Mouse (Mus musculus) CH12.LX (cell line): Measurements from ENCODE around the gene Rps24. TPM values are rescaled to one million over a fixed set of nuclear protein-coding genes. Genes with fewer than 3 reads are reported as not detected.

Source experiments
- DNase-seq: peaks from one replicate; pipeline ENCODE4 v3.0.0-alpha.2; 2013; ENCODE audit errors: extremely low read depth
- H3K27ac ChIP-seq: 2 replicates; pipeline ENCODE4 v1.5.1; 2012; ENCODE audit warnings: low read depth, mild to moderate bottlenecking, control low read depth, moderate library complexity; ENCODE audit not compliant: insufficient read depth
- H3K27me3 ChIP-seq: replicated peaks from 2 replicates; pipeline ENCODE3; 2012; ENCODE audit warnings: inconsistent platforms
- H3K36me3 ChIP-seq, 2 experiments: replicated peaks in 1 of 2; 2 replicates each; pipeline versions ENCODE3 to v1.6.1; 2012; ENCODE audit warnings: inconsistent platforms in 1 of 2, low read length in 1 of 2, mild to moderate bottlenecking in 1 of 2, mixed read lengths in 1 of 2, moderate library complexity in 1 of 2; ENCODE audit not compliant: control insufficient read depth in 1 of 2, insufficient read depth in 1 of 2
- H3K4me1 ChIP-seq, 2 experiments: 2 replicates each; pipeline ENCODE4 v1.6.1; 2012; ENCODE audit warnings: inconsistent platforms in 1 of 2, moderate library complexity in 1 of 2; ENCODE audit not compliant: insufficient read depth in 2 of 2, control insufficient read depth in 1 of 2
- H3K4me2 ChIP-seq: 2 replicates; pipeline ENCODE4 v1.6.1; 2012; ENCODE audit warnings: low read depth, mild to moderate bottlenecking, control low read depth; ENCODE audit not compliant: poor library complexity, insufficient read depth, severe bottlenecking
- H3K4me3 ChIP-seq, 3 experiments: fragments of 150-350 bp in 1 of 3; sonication (generic) in 1 of 3; replicated peaks in 1 of 3; 2 replicates each; pipeline versions ENCODE3 to v1.5.1; 2011 to 2012; ENCODE audit warnings: low read depth in 2 of 3, low read length in 2 of 3, mild to moderate bottlenecking in 2 of 3, moderate library complexity in 2 of 3, control low read depth in 1 of 3, improper control_type of control experiment in 1 of 3, inconsistent platforms in 1 of 3, mixed read lengths in 1 of 3; ENCODE audit not compliant: poor library complexity in 1 of 3
- H3K79me2 ChIP-seq: replicated peaks from 2 replicates; pipeline ENCODE4 v1.6.1; 2012; ENCODE audit warnings: mild to moderate bottlenecking, moderate library complexity; ENCODE audit not compliant: control insufficient read depth, poor library complexity, insufficient read depth, severe bottlenecking; ENCODE audit errors: extremely low read depth
- H3K9ac ChIP-seq: 2 replicates; pipeline ENCODE4 v1.6.1; 2012; ENCODE audit warnings: low read depth, mild to moderate bottlenecking, control low read depth, moderate library complexity; ENCODE audit not compliant: insufficient read depth
- H3K9me3 ChIP-seq: replicated peaks from 2 replicates; pipeline ENCODE3; 2012; ENCODE audit warnings: low read length, inconsistent platforms, mixed read lengths
- BHLHE40 ChIP-seq: IDR thresholded peaks from 2 replicates; pipeline ENCODE4 v1.6.1; 2011; ENCODE audit warnings: mild to moderate bottlenecking, low read depth, low read length, improper control_type of control experiment
- CTCF ChIP-seq, 2 experiments: IDR thresholded peaks in 1 of 2; conservative IDR thresholded peaks in 1 of 2; 2 replicates each; pipeline ENCODE4 v1.5.1; 2011 to 2012; ENCODE audit warnings: low read depth in 2 of 2, low read length in 2 of 2, improper control_type of control experiment in 1 of 2, inconsistent platforms in 1 of 2, mild to moderate bottlenecking in 1 of 2, moderate library complexity in 1 of 2
- E2F4 ChIP-seq: IDR thresholded peaks from 2 replicates; pipeline ENCODE4 v1.6.1; 2011; ENCODE audit warnings: low read depth, low read length, improper control_type of control experiment; ENCODE audit not compliant: insufficient replicate concordance
- ELF1 ChIP-seq: IDR thresholded peaks from 2 replicates; pipeline ENCODE4 v1.6.1; 2014; ENCODE audit warnings: low read depth, mild to moderate bottlenecking, inconsistent platforms, low read length, improper control_type of control experiment
- ETS1 ChIP-seq: conservative IDR thresholded peaks from 2 replicates; pipeline ENCODE4 v1.6.1; 2012; ENCODE audit warnings: low read depth, mild to moderate bottlenecking, inconsistent platforms, low read length, improper control_type of control experiment, moderate library complexity
- HCFC1 ChIP-seq: IDR thresholded peaks from 2 replicates; pipeline ENCODE4 v1.6.1; 2012; ENCODE audit warnings: low read depth, mild to moderate bottlenecking, inconsistent platforms, low read length, improper control_type of control experiment
- JUN ChIP-seq: IDR thresholded peaks from 2 replicates; pipeline ENCODE4 v1.6.1; 2011; ENCODE audit warnings: low read depth, mild to moderate bottlenecking, low read length, improper control_type of control experiment, moderate library complexity; ENCODE audit not compliant: insufficient read depth
- JUND ChIP-seq: conservative IDR thresholded peaks from 2 replicates; pipeline ENCODE4 v1.6.1; 2011; ENCODE audit warnings: low read depth, low read length, improper control_type of control experiment
- MAFK ChIP-seq: IDR thresholded peaks from 2 replicates; pipeline ENCODE4 v1.6.1; 2011; ENCODE audit warnings: low read length, improper control_type of control experiment; ENCODE audit not compliant: insufficient replicate concordance
- MAX ChIP-seq: IDR thresholded peaks from 2 replicates; pipeline ENCODE4 v1.6.1; 2011; ENCODE audit warnings: low read length, improper control_type of control experiment
- MEF2A ChIP-seq: IDR thresholded peaks from 2 replicates; pipeline ENCODE4 v1.6.1; 2014; ENCODE audit warnings: low read depth, mild to moderate bottlenecking, inconsistent platforms, low read length, improper control_type of control experiment, borderline replicate concordance
- MXI1 ChIP-seq: IDR thresholded peaks from 2 replicates; pipeline ENCODE4 v1.6.1; 2011; ENCODE audit warnings: mild to moderate bottlenecking, low read depth, low read length, improper control_type of control experiment
- NRF1 ChIP-seq: IDR thresholded peaks from 2 replicates; pipeline ENCODE4 v1.6.1; 2014; ENCODE audit warnings: low read depth, mild to moderate bottlenecking, inconsistent platforms, low read length, improper control_type of control experiment, moderate library complexity
- PAX5 ChIP-seq: IDR thresholded peaks from 2 replicates; pipeline ENCODE4 v1.6.1; 2012; ENCODE audit warnings: low read length, inconsistent platforms, mixed read lengths
- POLR2A ChIP-seq: IDR thresholded peaks from 2 replicates; pipeline ENCODE4 v1.6.1; 2011; ENCODE audit warnings: low read depth, mild to moderate bottlenecking, improper control_type of control experiment, low read length
- RAD21 ChIP-seq: IDR thresholded peaks from 2 replicates; pipeline ENCODE4 v1.6.1; 2011; ENCODE audit warnings: low read depth, mild to moderate bottlenecking, low read length, improper control_type of control experiment, moderate library complexity
- RCOR1 ChIP-seq: conservative IDR thresholded peaks from 2 replicates; pipeline ENCODE4 v1.6.1; 2012; ENCODE audit warnings: low read depth, mild to moderate bottlenecking, inconsistent platforms, low read length, improper control_type of control experiment
- SIN3A ChIP-seq: IDR thresholded peaks from 2 replicates; pipeline ENCODE4 v1.6.1; 2012; ENCODE audit warnings: low read length, improper control_type of control experiment, inconsistent platforms
- SMC3 ChIP-seq: IDR thresholded peaks from 2 replicates; pipeline ENCODE4 v1.6.1; 2011; ENCODE audit warnings: low read depth, low read length, improper control_type of control experiment
- TCF12 ChIP-seq: IDR thresholded peaks from 2 replicates; pipeline ENCODE4 v1.6.1; 2014; ENCODE audit warnings: low read depth, mild to moderate bottlenecking, inconsistent platforms, low read length, improper control_type of control experiment
- dilution Hi-C: fragments of 300-500 bp; cut with MboI; formaldehyde crosslinking; loops from 2 replicates; pipeline ENCODE4 v1.14.3; 2020; ENCODE audit warnings: low sequenced_read_pairs; ENCODE audit not compliant: extremely low pct_unique_long_range_greater_than_20kb, extremely low pct_ligation_motif_present
- in situ Hi-C: fragments of 300-500 bp; cut with MboI; formaldehyde crosslinking; loops from 3 replicates; pipeline ENCODE4 v1.14.3; 2019; ENCODE audit warnings: low sequenced_read_pairs, low pct_ligation_motif_present, low pct_unique_long_range_greater_than_20kb, mixed read lengths
- polyA plus RNA-seq: library from polyadenylated mRNA; unstranded; fragments of >175 nt; gene quantifications from 2 replicates; pipeline ENCODE4 v1.2.1, GENCODE M21; 2012; ENCODE audit warnings: low read depth; ENCODE audit not compliant: insufficient read length
- total RNA-seq, 2 experiments: library from RNA; depleted of rRNA; stranded (reverse); fragments of 300-350 nt in 1 of 2; fragments of >200 nt in 1 of 2; gene quantifications; 2 replicates each; pipeline ENCODE4 v1.2.3; 2012 to 2014

Gene Rps24
- total and polyA plus RNA-seq, 3 experiments: 2,823 to 7,430 (median 3,420) TPM

DNA sequence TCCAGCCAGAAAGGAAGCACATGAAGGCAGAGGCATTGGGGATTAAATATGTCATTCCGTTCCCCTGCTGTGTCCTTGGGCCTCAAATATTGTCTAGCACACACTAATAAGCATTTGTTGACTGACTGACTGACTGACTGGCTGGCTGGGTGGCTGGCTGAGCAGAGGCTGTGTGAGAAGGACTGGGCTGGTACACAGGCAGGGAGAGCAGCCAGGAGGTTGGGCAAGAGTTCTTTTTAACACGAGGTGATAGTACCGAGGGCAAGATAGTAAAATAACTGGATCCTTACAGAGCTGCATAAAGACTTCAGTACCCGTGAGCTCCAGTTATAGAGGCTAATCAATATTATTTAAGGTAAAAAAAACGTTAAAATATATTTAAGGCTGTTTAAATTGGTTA, 22.6 kb downstream of the Rps24 start:
- no peak overlapping the region for H3K4me2 ChIP-seq
- dilution Hi-C loops (no loop called here), in situ Hi-C loops (no loop called here)
- H3K4me3 ChIP-seq: no peak overlapping the region
- H3K79me2 ChIP-seq: no peaks in the 10 kb centered on the region
- H3K27ac ChIP-seq: no peak overlapping the region
- no peaks in the 10 kb centered on the region for H3K36me3 ChIP-seq
- TF ChIP-seq NRF1: no peak
- no peak for TF ChIP-seq MEF2A
- no peak for TF ChIP-seq MAX
- no peak for TF ChIP-seq POLR2A
- no peaks in the 10 kb centered on the region for H3K27me3 ChIP-seq
- H3K9ac ChIP-seq: no peak overlapping the region
- peaks cover 6% of the 10 kb centered on the region for H3K9me3 ChIP-seq
- no peaks in the 10 kb centered on the region for H3K4me1 ChIP-seq
- no peak for DNase-seq

DNA sequence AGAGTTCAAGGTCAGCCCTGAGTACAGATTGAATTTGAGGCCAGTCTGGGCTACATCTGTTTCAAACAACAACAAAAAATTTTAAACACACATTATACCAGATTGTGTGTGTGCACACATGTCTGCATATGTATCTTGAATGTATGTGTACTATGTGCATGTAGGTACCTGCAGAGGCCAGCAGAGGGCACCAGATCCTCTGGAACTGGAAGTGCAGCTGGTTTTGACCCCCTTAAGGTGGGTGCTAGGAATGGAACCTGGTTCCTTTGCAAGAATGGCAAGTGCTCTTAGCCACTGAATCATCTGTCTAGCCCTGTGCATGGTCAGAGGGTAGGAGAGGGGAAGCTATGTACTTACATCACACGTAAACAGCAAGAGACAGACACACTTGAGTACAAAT, 23.3 kb downstream of the Rps24 start:
- no peak overlapping the region for H3K4me2 ChIP-seq
- no peak for DNase-seq
- peaks cover 1% of the 10 kb centered on the region for H3K27me3 ChIP-seq
- no peak for TF ChIP-seq ELF1
- TF ChIP-seq NRF1: no peak
- no peak for TF ChIP-seq E2F4
- TF ChIP-seq CTCF (conservative IDR thresholded peaks at IDR 0.05 in 1 of 2, IDR thresholded peaks at IDR 0.05 in 1 of 2; ENCODE audit: low read depth in 2 of 2, low read length in 2 of 2): peak; percentile 47 to 53
- TF ChIP-seq JUND: no peak
- no peak for TF ChIP-seq ETS1
- no peak for TF ChIP-seq MXI1
- peak; percentile 36 for TF ChIP-seq RAD21
- no peak for TF ChIP-seq MAFK
- no peak for TF ChIP-seq JUN
- TF ChIP-seq BHLHE40: no peak
- peak; percentile 34; the same call in 1 of the 2 replicates for TF ChIP-seq SMC3
- TF ChIP-seq, all 38 proteins: peak for 3
- H3K9ac ChIP-seq: no peak overlapping the region
- in situ Hi-C loops: no loop called here
- no peak overlapping the region for H3K27ac ChIP-seq
- H3K4me3 ChIP-seq: no peak overlapping the region
- dilution Hi-C loops: no loop called here
- no peaks in the 10 kb centered on the region for H3K4me1 ChIP-seq
- H3K36me3 ChIP-seq: no peaks in the 10 kb centered on the region
- H3K79me2 ChIP-seq: no peaks in the 10 kb centered on the region
- H3K9me3 ChIP-seq: peaks cover 6% of the 10 kb centered on the region

DNA sequence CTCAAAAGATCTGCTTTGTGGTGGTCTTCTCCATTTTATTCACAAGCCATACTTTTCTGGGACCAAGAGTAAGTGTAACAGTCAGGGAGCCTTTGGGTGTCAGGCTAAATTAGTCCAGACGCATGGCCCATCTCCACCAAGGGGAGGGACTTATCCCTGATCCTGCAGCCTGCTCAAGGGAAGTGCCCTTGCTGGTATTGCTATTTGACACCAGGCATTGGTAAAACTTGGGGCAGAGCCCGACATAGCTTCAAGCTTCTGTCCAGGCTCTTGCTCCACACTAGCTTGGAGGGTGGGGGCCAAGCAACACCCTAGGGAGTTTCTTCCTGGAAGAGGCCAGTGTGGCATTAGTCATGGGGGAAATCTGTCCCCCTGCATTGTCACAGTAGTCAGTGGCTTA, 23.8 kb downstream of the Rps24 start:
- DNase-seq: no peak
- no peak overlapping the region for H3K9ac ChIP-seq
- TF ChIP-seq RAD21 (no peak), BHLHE40 (no peak), PAX5 (no peak), CTCF (conservative IDR thresholded peaks at IDR 0.05 in 1 of 2, IDR thresholded peaks at IDR 0.05 in 1 of 2; ENCODE audit: low read depth in 2 of 2, low read length in 2 of 2) (no peak), E2F4 (no peak), NRF1 (no peak), POLR2A (no peak), JUN (no peak), HCFC1 (no peak), RCOR1 (no peak), MAFK (no peak), SIN3A (no peak), TCF12 (no peak)
- H3K79me2 ChIP-seq: no peaks in the 10 kb centered on the region
- H3K27me3 ChIP-seq: peaks cover 1% of the 10 kb centered on the region
- no peak overlapping the region for H3K27ac ChIP-seq
- H3K4me3 ChIP-seq: no peak overlapping the region
- dilution Hi-C loops (no loop called here), in situ Hi-C loops (no loop called here)
- no peak overlapping the region for H3K4me2 ChIP-seq
- no peaks in the 10 kb centered on the region for H3K36me3 ChIP-seq
- H3K9me3 ChIP-seq: peaks cover 6% of the 10 kb centered on the region
- H3K4me1 ChIP-seq: no peaks in the 10 kb centered on the region
